Mouse (Mus musculus) liver, adult 2 months (tissue): ENCODE data around the gene Sorcs3.

ENCODE experiments used
- CTCF ChIP-seq: fragments of 200-500 bp; IDR thresholded peaks from 2 replicates; pipeline ENCODE4 v1.5.1; 2011; ENCODE audit warnings: low read depth, low read length, control low read depth
- POLR2A ChIP-seq: fragments of 200-500 bp; IDR thresholded peaks from 2 replicates; pipeline ENCODE4 v1.6.1; 2011; ENCODE audit warnings: low read length, control low read depth; ENCODE audit not compliant: insufficient read depth; ENCODE audit errors: extremely low read depth

GRCm38 (mm10) chr19:48260671-48261070 lies 54.8 kb downstream of the Sorcs3 start:
- TF ChIP-seq CTCF: no peak
- no peak for TF ChIP-seq POLR2A
